Mouse (Mus musculus) neural tube, embryonic 13.5 days (tissue): ENCODE results near the gene Crb3. TPM values are rescaled to one million over a fixed set of nuclear protein-coding genes. Genes with fewer than 3 reads are reported as not detected.

Experiments used
- ATAC-seq: fragments of 200-750 bp; cut with Nextera tagmentation; 2 replicates; pipeline ENCODE4 v1.8.0; 2017; ENCODE audit warnings: low read depth, mild to moderate bottlenecking, moderate TSS enrichment, moderate library complexity
- H3K27ac ChIP-seq: fragments of 300-500 bp; sonication (generic); replicated peaks from 2 replicates; pipeline ENCODE4 v1.5.1; 2015; ENCODE audit warnings: moderate library complexity, mild to moderate bottlenecking, inconsistent platforms
- H3K27me3 ChIP-seq: fragments of 300-500 bp; sonication (generic); 2 replicates; pipeline ENCODE4 v1.6.1; 2015; ENCODE audit warnings: mild to moderate bottlenecking, inconsistent platforms
- H3K36me3 ChIP-seq: fragments of 300-500 bp; sonication (generic); 2 replicates; pipeline ENCODE4 v1.6.1; 2015; ENCODE audit warnings: mild to moderate bottlenecking, inconsistent platforms
- H3K4me1 ChIP-seq: fragments of 300-500 bp; sonication (generic); replicated peaks from 2 replicates; pipeline ENCODE4 v1.6.1; 2015; ENCODE audit warnings: inconsistent platforms
- H3K4me2 ChIP-seq: fragments of 300-500 bp; sonication (generic); 2 replicates; pipeline ENCODE4 v1.6.1; 2015; ENCODE audit warnings: inconsistent platforms, mild to moderate bottlenecking, moderate library complexity
- H3K4me3 ChIP-seq: fragments of 300-500 bp; sonication (generic); 2 replicates; pipeline ENCODE4 v1.5.1; 2015; ENCODE audit warnings: mild to moderate bottlenecking, inconsistent platforms
- H3K9ac ChIP-seq: fragments of 300-500 bp; sonication (generic); 2 replicates; pipeline ENCODE4 v1.6.1; 2015; ENCODE audit warnings: moderate library complexity, mild to moderate bottlenecking, inconsistent platforms
- H3K9me3 ChIP-seq: fragments of 300-500 bp; sonication (generic); 2 replicates; pipeline ENCODE4 v1.6.1; 2016; ENCODE audit warnings: inconsistent platforms
- WGBS: fragments of 180-500 bp; shearing (Covaris S2); methylation state at CpG from one replicate; pipeline ENCODE4 v1.1.7; 2015; 5-methylcytosine and 5-hydroxymethylcytosine counted together
- polyA plus RNA-seq: library from polyadenylated mRNA; unstranded; fragments of >200 nt; fragmentation: Nextera tagmentation; extraction: Ambion mirVana; gene quantifications from 2 replicates; pipeline ENCODE4 v1.2.1, GENCODE M21; 2015

Gene Crb3
- polyA plus RNA-seq, result 0.92 and 1.1 TPM in 2 replicates

DNA sequence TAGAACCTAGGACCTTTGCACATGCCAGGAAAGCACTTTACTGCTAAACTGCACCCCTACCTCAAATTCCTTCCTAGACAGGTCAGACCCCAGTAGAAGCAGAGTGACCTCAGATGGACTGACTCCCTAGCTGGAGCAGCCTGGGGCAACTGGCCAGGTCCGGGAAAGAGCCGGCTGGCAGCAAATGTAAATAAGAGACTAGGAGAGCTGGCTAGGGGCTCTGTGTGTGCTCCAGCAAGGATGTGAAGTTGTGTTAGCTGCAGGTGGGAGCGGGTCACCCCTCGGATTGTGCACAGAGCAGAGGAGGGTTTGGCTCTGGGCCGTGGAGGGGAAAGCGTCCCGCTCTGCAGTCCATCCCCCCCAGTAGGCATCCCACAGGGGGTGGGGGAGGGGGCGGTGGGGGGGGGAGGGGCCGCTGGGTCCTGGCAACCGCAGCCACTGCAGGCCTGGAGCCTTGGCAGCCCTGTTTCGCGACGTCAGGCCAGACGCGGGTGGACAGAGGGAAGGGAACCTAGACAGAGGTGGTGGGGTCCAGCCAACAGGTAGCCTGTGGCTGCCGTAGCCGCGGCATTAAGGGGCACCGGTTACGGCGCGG lies at the start of gene Crb3:
Crb3 (plus strand) TSS at position 215 of the 595 bp plus-strand sequence.
- Histone ChIP-seq H3K36me3 (peaks cover 25% of the 10 kb centered on the region), H3K9ac (peak within 1 kb of the TSS; percentile 87), H3K27ac (peak within 1 kb of the TSS; percentile 90), H3K9me3 (no peaks in the 10 kb centered on the region), H3K27me3 (peaks cover 30% of the 10 kb centered on the region), H3K4me2 (peak within 1 kb of the TSS; percentile 56), H3K4me3 (peak within 1 kb of the TSS; percentile 82), H3K4me1 (peaks cover 33% of the 10 kb centered on the region)
- peak; percentile 9 for ATAC-seq
- WGBS, result 1% methylated on average over 16 of the region's 22 CpGs

DNA sequence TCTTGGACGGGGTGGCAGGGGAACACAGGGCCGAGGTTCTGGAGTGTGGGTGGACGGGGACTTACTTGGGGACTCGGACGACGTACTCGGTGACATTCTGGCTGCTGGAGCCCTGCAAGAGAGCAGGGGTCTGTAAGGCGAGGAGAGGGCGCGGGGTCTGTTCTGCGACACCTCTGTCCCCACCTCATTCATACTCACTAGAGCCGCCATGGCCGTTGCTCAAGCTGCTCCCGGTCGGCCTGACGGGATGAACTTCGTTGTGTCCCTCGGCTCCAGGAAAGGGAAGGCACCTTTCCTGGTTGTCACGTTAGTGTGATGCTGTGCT lies 48.0 kb upstream of the Crb3 start:
- peak overlapping the region; percentile 77 for H3K27ac ChIP-seq
- peak overlapping the region; percentile 96 for H3K4me2 ChIP-seq
- H3K36me3 ChIP-seq, result peaks cover 37% of the 10 kb centered on the region
- no peaks in the 10 kb centered on the region for H3K9me3 ChIP-seq
- peak overlapping the region; percentile 90 for H3K9ac ChIP-seq
- ATAC-seq, result peak; percentile 34
- peak overlapping the region; percentile 82 for H3K4me3 ChIP-seq
- no peaks in the 10 kb centered on the region for H3K27me3 ChIP-seq
- 1% methylated on average over 19 of the region's 19 CpGs for WGBS
- peaks cover 26% of the 10 kb centered on the region for H3K4me1 ChIP-seq

DNA sequence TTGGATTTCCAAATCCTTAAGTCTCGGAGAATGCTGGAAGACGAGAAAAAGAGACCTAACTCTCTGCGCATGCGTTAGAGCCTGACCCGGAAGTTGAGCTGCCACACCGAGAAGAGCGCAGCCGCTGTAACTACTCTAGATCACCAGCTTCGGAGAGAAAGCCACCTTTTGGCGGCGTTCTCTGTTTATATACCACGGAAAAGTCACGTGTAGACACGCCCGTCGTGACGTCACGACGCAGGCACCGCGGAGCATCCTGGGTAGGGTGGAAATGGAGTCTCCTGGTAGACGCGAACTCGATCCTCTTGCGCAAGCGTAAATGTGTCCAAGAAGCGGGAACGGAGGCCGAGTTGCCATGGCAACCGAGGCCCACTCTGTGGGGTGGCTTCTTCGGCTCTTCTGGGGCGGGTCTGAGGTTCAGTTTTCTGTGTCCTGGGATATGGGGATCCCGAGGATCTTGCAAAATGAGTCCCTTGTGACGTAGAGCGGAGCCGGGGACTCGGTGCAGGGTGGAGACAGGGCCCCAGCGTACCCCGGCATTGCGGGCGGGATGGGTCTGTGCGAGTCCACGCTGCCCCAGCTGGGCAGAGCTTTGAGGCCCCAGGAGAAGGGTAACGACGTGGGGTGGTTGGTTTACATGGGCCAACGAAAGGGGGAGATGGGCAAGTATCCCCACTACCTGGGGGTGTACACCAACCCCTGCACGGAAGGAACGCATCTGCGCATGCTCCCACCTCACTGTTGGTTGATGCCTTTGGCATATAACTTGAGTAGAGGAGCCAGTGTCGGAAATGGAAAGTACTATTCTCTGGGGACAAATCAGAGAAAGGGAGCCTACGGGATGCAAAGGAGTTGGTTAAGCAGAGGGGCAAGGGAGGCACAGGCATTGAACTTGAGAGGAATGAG lies 47.4 kb upstream of the Crb3 start, which contains the start of the genes Gtf2f1 and Gm17949:
Gtf2f1 (minus strand) TSS at position 53 of the 906 bp plus-strand sequence.
Gm17949 (plus strand) TSS at position 234 of the 906 bp plus-strand sequence.
- peak within 1 kb of the TSS; percentile 96 for H3K4me2 ChIP-seq
- WGBS, result under 1% methylated on average over 51 of the region's 51 CpGs
- peak within 1 kb of the TSS; percentile 82 for H3K4me3 ChIP-seq
- peak within 1 kb of the TSS; percentile 97 for H3K27ac ChIP-seq
- ATAC-seq, result peak; percentile 91
- peaks cover 31% of the 10 kb centered on the region for H3K36me3 ChIP-seq
- no peaks in the 10 kb centered on the region for H3K27me3 ChIP-seq
- no peaks in the 10 kb centered on the region for H3K9me3 ChIP-seq
- H3K9ac ChIP-seq, result peak within 1 kb of the TSS; percentile 90
- H3K4me1 ChIP-seq, result peaks cover 26% of the 10 kb centered on the region

GRCm38 (mm10) chr17:57012245-57012795 lies 46.6 kb upstream of the Crb3 start:
- H3K9ac ChIP-seq, result peak overlapping the region; percentile 85
- ATAC-seq, result no peak
- 69% methylated on average over 13 of the region's 13 CpGs for WGBS

GRCm38 (mm10) chr17:57019693-57020092 lies 39.2 kb upstream of the Crb3 start:
- no peaks in the 10 kb centered on the region for H3K4me1 ChIP-seq
- no peak overlapping the region for H3K27ac ChIP-seq
- H3K4me2 ChIP-seq, result no peak overlapping the region
- no peaks in the 10 kb centered on the region for H3K27me3 ChIP-seq
- no peaks in the 10 kb centered on the region for H3K9me3 ChIP-seq
- WGBS, result 86% methylated on average over 2 of the region's 2 CpGs
- ATAC-seq, result no peak
- no peak overlapping the region for H3K4me3 ChIP-seq
- H3K9ac ChIP-seq, result no peak overlapping the region
- H3K36me3 ChIP-seq, result peaks cover 53% of the 10 kb centered on the region

More at GRCm38 (mm10) chr17:57012245-57012795, 46.6 kb upstream of the Crb3 start:
- Histone ChIP-seq H3K36me3 (peaks cover 23% of the 10 kb centered on the region), H3K9me3 (no peaks in the 10 kb centered on the region), H3K4me3 (peak overlapping the region; percentile 82), H3K27ac (peak overlapping the region; percentile 97), H3K4me2 (peak overlapping the region; percentile 80), H3K27me3 (no peaks in the 10 kb centered on the region), H3K4me1 (peaks cover 26% of the 10 kb centered on the region)

DNA sequence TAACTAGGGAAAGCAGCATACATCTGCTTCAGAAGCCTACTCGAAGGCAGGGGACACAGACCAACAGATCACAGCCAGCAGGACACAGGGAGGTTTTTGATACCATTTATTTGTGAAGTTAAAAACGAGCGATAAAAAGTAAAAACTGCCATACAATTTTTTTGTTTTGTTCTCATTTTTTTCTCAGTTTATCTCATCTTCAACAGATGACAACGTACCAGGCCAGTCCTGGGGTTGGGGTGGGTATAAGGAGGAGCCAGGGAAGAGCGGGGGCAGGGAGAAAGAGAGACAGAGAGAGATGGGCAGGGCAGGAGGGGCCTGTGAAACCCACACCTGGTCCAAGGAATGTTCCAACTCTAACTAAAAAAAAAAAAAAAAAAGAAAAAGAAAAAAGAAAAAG lies 37.9 kb upstream of the Crb3 start:
- no peak overlapping the region for H3K27ac ChIP-seq
- H3K27me3 ChIP-seq, result no peaks in the 10 kb centered on the region
- H3K36me3 ChIP-seq, result peaks cover 66% of the 10 kb centered on the region
- ATAC-seq, result no peak
- H3K4me3 ChIP-seq, result no peak overlapping the region
- no peak overlapping the region for H3K4me2 ChIP-seq
- H3K4me1 ChIP-seq, result no peaks in the 10 kb centered on the region
- 92% methylated on average over 5 of the region's 5 CpGs for WGBS
- H3K9ac ChIP-seq, result no peak overlapping the region
- H3K9me3 ChIP-seq, result no peaks in the 10 kb centered on the region

DNA sequence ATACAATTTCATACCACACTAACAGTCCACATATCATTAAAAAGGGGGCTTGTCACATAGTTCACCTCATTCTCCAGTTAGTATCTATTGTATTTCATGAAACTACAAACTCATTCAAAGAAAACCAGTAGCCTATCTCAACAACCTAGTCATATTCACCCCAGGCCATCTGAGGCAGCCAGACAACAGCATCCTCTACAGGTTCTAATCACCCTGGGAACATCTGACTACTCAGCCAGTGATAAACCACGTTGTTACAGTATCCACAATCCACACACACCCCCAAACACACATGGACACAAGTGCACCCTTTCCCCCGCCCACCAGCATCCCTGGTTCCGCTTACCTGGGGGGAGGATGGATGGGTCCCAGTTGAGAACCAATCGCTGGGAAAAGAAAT lies 31.4 kb upstream of the Crb3 start:
- Histone ChIP-seq H3K27me3 (no peaks in the 10 kb centered on the region), H3K27ac (no peak overlapping the region), H3K4me1 (peaks cover 24% of the 10 kb centered on the region), H3K4me2 (no peak overlapping the region), H3K4me3 (no peak overlapping the region), H3K36me3 (peaks cover 63% of the 10 kb centered on the region), H3K9me3 (no peaks in the 10 kb centered on the region), H3K9ac (no peak overlapping the region)
- ATAC-seq, result no peak
- WGBS, result 87% methylated on average over 4 of the region's 4 CpGs

GRCm38 (mm10) chr17:57029691-57030090 lies 29.2 kb upstream of the Crb3 start:
- H3K4me3 ChIP-seq, result peak overlapping the region; percentile 92
- 43% methylated on average over 8 of the region's 8 CpGs for WGBS
- no peaks in the 10 kb centered on the region for H3K27me3 ChIP-seq
- H3K36me3 ChIP-seq, result peaks cover 41% of the 10 kb centered on the region
- peak overlapping the region; percentile 99 for H3K9ac ChIP-seq
- no peak overlapping the region for H3K27ac ChIP-seq
- H3K4me1 ChIP-seq, result peaks cover 29% of the 10 kb centered on the region
- peak overlapping the region; percentile 98 for H3K4me2 ChIP-seq
- no peak for ATAC-seq
- no peaks in the 10 kb centered on the region for H3K9me3 ChIP-seq

- H3K4me3 ChIP-seq, result peak within 1 kb of the TSS; percentile 92
- H3K27me3 ChIP-seq, result no peaks in the 10 kb centered on the region
- peaks cover 29% of the 10 kb centered on the region for H3K4me1 ChIP-seq
- H3K9ac ChIP-seq, result peak within 1 kb of the TSS; percentile 99
- H3K27ac ChIP-seq, result peak within 1 kb of the TSS; percentile 97
- WGBS, result under 1% methylated on average over 82 of the region's 99 CpGs
- ATAC-seq, result no peak
- peak within 1 kb of the TSS; percentile 98 for H3K4me2 ChIP-seq
- peaks cover 27% of the 10 kb centered on the region for H3K36me3 ChIP-seq
- no peaks in the 10 kb centered on the region for H3K9me3 ChIP-seq
Measured at GRCm38 (mm10) chr17:57030931-57031660, 27.8 kb upstream of the Crb3 start, which contains the start of gene Khsrp. Khsrp (minus strand) TSS chr17:57031522.

DNA sequence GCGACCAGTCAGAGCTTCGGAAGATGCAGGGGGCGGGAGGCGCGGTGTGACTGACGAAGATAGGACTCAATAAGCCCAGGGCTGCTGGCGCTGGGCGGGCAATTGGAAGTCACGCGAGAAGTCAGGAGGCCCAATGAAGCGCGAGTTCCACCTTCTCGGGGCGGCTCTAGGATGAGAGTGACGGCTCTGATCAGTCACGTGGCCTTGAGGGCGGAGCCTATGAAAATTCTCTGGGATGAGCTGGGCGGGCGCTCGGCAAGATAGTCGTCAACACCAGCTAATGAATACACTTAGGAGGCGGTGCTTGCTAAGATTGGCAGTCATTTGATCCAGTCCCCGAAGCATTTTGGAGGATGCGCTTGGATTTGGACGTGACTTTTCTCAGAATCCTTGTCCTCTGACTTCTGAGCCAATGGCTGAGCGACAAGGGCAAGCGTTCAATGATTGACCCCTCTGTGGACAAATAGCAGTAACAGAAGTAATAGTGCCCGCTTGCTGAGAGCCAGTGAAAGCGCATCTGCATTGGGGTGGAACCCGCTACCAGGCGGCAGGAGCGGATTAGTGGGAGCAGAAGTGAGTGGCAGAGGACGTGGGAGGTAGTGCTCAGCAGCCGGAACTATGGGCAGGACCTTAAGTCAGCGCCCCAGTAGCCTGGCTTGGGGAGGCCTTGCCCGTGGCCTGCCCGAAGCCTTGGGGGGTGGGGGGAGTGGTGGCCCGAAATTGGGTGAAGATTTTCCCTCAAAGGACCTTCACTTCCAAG lies 27.1 kb upstream of the Crb3 start:
- Histone ChIP-seq H3K27ac (peak overlapping the region; percentile 90), H3K27me3 (no peaks in the 10 kb centered on the region; the same call in 1 of the 2 replicates), H3K4me1 (peaks cover 29% of the 10 kb centered on the region), H3K4me3 (peak overlapping the region; percentile 92), H3K9me3 (no peaks in the 10 kb centered on the region), H3K9ac (peak overlapping the region; percentile 67), H3K4me2 (peak overlapping the region; percentile 68), H3K36me3 (peaks cover 20% of the 10 kb centered on the region)
- peak; percentile 99 for ATAC-seq
- WGBS, result 1% methylated on average over 38 of the region's 38 CpGs

DNA sequence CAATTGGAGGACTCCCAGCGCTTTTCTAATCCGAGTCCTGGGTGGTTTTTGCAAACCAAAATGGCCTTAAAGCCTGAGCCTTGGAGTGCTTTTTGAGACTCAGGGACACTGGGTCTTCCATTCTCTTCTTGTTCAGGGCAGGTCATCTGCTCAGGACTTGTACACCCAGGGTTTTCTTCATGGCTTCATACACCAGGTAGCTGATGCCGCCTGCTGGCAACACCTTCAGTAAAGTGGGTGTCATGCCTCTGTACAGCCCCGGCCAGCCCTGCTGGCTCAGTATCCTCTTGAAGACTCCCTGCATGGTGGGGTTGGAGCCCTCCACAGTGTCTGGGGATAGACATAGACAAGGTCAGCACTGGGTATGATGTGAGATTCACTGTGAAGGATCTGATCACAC lies 26.1 kb upstream of the Crb3 start:
- Histone ChIP-seq H3K9me3 (no peaks in the 10 kb centered on the region), H3K9ac (no peak overlapping the region), H3K27ac (peak overlapping the region; percentile 90; the same call in 1 of the 2 replicates), H3K4me2 (peak overlapping the region; percentile 68; the same call in 1 of the 2 replicates), H3K36me3 (peaks cover 10% of the 10 kb centered on the region), H3K27me3 (peaks cover 3% of the 10 kb centered on the region), H3K4me3 (peak overlapping the region; percentile 45), H3K4me1 (peaks cover 29% of the 10 kb centered on the region)
- no peak for ATAC-seq
- WGBS, result 87% methylated on average over 4 of the region's 4 CpGs
